Mouse (Mus musculus) liver, embryonic 15.5 days (tissue): ENCODE data around the gene Pglyrp1. TPM values are rescaled to one million over a fixed set of nuclear protein-coding genes. Genes with fewer than 3 reads are reported as not detected.

Experiments
- ATAC-seq: fragments of 200-750 bp; cut with Nextera tagmentation; 2 replicates; pipeline ENCODE4 v1.8.0; 2017; ENCODE audit warnings: moderate number of reproducible peaks, mild to moderate bottlenecking, moderate library complexity; ENCODE audit not compliant: insufficient read depth
- H3K27ac ChIP-seq: fragments of 300-500 bp; sonication (generic); replicated peaks from 2 replicates; pipeline ENCODE4 v1.5.1; 2015; ENCODE audit warnings: mild to moderate bottlenecking, inconsistent platforms
- H3K27me3 ChIP-seq: fragments of 300-500 bp; sonication (generic); 2 replicates; pipeline ENCODE4 v1.6.1; 2015; ENCODE audit warnings: mild to moderate bottlenecking, inconsistent platforms
- H3K36me3 ChIP-seq: fragments of 300-500 bp; sonication (generic); replicated peaks from 2 replicates; pipeline ENCODE4 v1.6.1; 2015; ENCODE audit warnings: moderate library complexity, mild to moderate bottlenecking, inconsistent platforms
- H3K4me1 ChIP-seq: fragments of 300-500 bp; sonication (generic); replicated peaks from 2 replicates; pipeline ENCODE4 v1.6.1; 2015; ENCODE audit warnings: inconsistent platforms
- H3K4me2 ChIP-seq: fragments of 300-500 bp; sonication (generic); 2 replicates; pipeline ENCODE4 v1.6.1; 2015; ENCODE audit warnings: moderate library complexity, mild to moderate bottlenecking, inconsistent platforms
- H3K4me3 ChIP-seq: fragments of 300-500 bp; sonication (generic); replicated peaks from 2 replicates; pipeline ENCODE4 v1.5.1; 2015; ENCODE audit warnings: mild to moderate bottlenecking, inconsistent platforms
- H3K9ac ChIP-seq: fragments of 300-500 bp; sonication (generic); 2 replicates; pipeline ENCODE4 v1.6.1; 2015; ENCODE audit warnings: moderate library complexity, mild to moderate bottlenecking, inconsistent platforms
- H3K9me3 ChIP-seq: fragments of 300-500 bp; sonication (generic); replicated peaks from 2 replicates; pipeline ENCODE4 v1.6.1; 2016; ENCODE audit warnings: inconsistent platforms
- WGBS: fragments of 180-500 bp; shearing (Covaris S2); methylation state at CpG from one replicate; pipeline ENCODE4 v1.1.7; 2015; ENCODE audit warnings: mixed read lengths; ENCODE audit not compliant: insufficient replicate concordance; 5-methylcytosine and 5-hydroxymethylcytosine counted together
- polyA plus RNA-seq: library from polyadenylated mRNA; unstranded; fragments of >200 nt; fragmentation: Nextera tagmentation; extraction: Ambion mirVana; gene quantifications from 2 replicates; pipeline ENCODE4 v1.2.1, GENCODE M21; 2015

The Pglyrp1 gene
- polyA plus RNA-seq, 1 experiment from 2014 or later: 69.3 TPM

DNA sequence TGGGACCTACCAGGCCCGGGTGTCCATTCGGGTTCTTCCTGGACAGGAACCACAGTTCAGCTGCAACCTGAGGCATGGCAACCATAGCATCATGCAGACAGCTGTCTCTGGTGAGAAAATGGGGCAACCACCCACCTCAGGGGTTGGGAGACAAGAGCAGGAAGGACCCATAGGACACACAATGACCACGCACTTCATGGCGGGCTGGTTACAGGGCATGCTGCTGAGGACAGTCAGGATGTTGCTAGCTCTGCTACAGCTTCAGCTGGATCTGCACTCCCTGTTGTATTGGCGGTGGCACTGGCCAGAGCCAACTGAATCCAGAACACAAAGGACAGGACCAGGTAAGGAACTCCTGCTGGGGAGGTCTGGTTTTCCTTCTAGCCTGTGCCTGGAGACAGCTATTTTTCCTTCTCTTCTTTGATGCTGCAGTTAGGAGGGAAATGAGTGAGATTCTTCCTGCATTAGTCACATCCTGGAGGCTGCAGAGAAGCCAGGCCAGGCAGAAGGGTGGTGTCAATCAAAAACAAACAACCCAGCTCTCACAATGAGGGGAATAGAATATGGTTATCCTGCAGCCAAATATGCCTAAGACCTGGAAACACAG, 12.7 kb upstream of the Pglyrp1 start:
- 50% methylated on average over 5 of the region's 5 CpGs for WGBS
- Histone ChIP-seq H3K27ac (no peak overlapping the region), H3K9me3 (no peaks in the 10 kb centered on the region), H3K4me1 (no peaks in the 10 kb centered on the region), H3K9ac (no peak overlapping the region), H3K27me3 (no peaks in the 10 kb centered on the region), H3K36me3 (no peaks in the 10 kb centered on the region), H3K4me3 (no peak overlapping the region), H3K4me2 (no peak overlapping the region)
- ATAC-seq: no peak

DNA sequence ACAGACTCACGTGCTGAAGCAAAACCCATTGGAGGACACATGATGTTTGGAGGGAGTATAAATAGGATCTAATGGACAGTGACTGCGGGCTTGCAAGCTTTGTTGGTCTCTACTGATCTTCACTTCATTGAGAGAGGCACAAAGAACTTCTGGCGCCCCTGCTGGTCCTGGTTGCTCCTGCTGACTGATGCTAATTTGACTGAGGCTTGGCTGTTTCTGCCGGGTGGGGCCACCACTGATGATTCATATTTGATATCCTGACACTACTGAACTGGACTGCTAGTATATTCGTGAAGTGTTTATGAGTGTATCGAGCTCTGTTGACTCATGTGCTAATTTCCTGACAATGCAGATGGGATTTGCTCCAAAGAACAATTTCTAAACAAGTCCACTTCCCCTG, 8.3 kb upstream of the Pglyrp1 start:
- H3K4me1 ChIP-seq: no peaks in the 10 kb centered on the region
- H3K9ac ChIP-seq: no peak overlapping the region
- ATAC-seq: no peak
- no peak overlapping the region for H3K4me3 ChIP-seq
- no peak overlapping the region for H3K4me2 ChIP-seq
- H3K27me3 ChIP-seq: no peaks in the 10 kb centered on the region
- WGBS: 57% methylated on average over 6 of the region's 6 CpGs
- no peaks in the 10 kb centered on the region for H3K9me3 ChIP-seq
- H3K36me3 ChIP-seq: no peaks in the 10 kb centered on the region
- H3K27ac ChIP-seq: no peak overlapping the region

GRCm38 (mm10) chr7:18868491-18868890, 2.6 kb upstream of the Pglyrp1 start:
- H3K4me2 ChIP-seq: no peak overlapping the region
- H3K36me3 ChIP-seq: no peaks in the 10 kb centered on the region
- peaks cover 18% of the 10 kb centered on the region for H3K27me3 ChIP-seq
- no peak overlapping the region for H3K27ac ChIP-seq
- no peak overlapping the region for H3K4me3 ChIP-seq
- WGBS: 69% methylated on average over 2 of the region's 2 CpGs
- 0 out of 2 replicates have a peak, but pooled peaks cover 7% of the 10 kb centered on the region for H3K4me1 ChIP-seq
- ATAC-seq: no peak
- 0 out of 2 replicates have a peak, but pooled peaks cover 6% of the 10 kb centered on the region for H3K9me3 ChIP-seq
- no peak overlapping the region for H3K9ac ChIP-seq

DNA sequence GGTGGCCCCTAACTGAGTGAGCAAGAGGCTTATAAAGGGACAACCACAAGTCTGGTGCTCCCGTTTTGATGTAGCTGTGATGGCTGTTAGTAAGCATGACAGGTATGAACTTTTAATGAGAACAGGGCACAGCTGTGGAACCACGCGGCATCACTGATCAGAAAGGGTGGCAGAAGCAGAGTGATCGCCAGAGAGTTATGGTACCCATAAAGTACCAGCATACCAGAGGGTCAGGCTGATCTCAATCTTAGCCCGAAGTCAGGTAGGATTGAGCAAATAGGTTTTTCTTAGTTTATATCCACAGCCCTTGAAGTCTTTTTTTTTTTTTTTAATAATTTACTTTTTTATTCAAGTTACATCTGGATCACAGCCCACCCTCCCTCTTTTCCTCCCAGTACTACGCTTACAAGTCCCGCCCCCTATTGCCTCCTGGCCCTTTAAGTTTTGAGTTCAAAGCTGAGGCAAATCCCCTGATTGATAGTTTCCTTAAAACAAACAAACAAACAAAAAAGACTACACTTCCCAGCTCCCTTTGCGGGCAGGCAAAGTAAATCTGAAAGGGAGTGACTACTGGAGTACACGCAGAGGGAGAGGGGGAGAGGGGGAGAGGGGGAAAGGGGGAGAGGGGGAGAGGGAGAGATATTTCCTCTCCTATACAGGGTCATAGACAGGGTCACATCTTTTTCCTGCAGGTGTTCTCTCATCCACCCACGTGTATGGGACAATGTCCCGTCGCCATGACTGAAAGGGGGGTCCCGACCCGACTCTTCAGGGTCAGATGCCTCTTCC, 1.1 kb downstream of the Pglyrp1 start:
- Histone ChIP-seq H3K4me3 (no peak overlapping the region), H3K27ac (no peak overlapping the region), H3K4me2 (peak overlapping the region; percentile 50), H3K9ac (no peak overlapping the region), H3K27me3 (peaks cover 18% of the 10 kb centered on the region), H3K9me3 (0 out of 2 replicates have a peak, but pooled peaks cover 6% of the 10 kb centered on the region), H3K36me3 (no peaks in the 10 kb centered on the region), H3K4me1 (0 out of 2 replicates have a peak, but pooled peaks cover 7% of the 10 kb centered on the region)
- 26% methylated on average over 14 of the region's 14 CpGs for WGBS
- no peak for ATAC-seq

GRCm38 (mm10) chr7:18872816-18873215, 1.7 kb downstream of the Pglyrp1 start:
- no peak for ATAC-seq
- H3K9ac ChIP-seq: no peak overlapping the region

DNA sequence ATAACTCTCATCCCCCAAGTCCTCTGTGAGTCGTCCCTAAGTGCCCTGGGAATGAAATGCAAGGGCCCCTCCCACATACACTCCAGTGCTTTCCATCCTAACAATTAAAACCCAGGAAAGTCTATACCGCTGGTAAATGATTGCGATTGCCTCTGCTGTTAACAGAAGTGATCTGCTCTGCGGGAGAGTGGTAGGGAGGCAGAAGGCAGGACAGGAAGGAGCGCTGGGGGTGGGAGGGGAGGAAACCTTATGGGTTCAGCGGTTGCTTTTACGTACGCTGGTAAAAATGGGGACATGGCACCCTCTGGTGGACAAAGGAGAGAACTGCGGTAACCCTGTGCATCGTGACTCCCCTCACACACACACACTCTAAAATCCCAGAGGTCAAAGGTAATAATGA, 2.1 kb downstream of the Pglyrp1 start:
- 0 out of 2 replicates have a peak, but pooled peaks cover 4% of the 10 kb centered on the region for H3K9me3 ChIP-seq
- peak overlapping the region; percentile 50 for H3K4me2 ChIP-seq
- no peak for ATAC-seq
- 0 out of 2 replicates have a peak, but pooled peaks cover 7% of the 10 kb centered on the region for H3K4me1 ChIP-seq
- peaks cover 18% of the 10 kb centered on the region for H3K27me3 ChIP-seq
- no peak overlapping the region for H3K27ac ChIP-seq
- H3K4me3 ChIP-seq: no peak overlapping the region
- WGBS: 1% methylated on average over 10 of the region's 10 CpGs
- H3K9ac ChIP-seq: no peak overlapping the region
- H3K36me3 ChIP-seq: no peaks in the 10 kb centered on the region

More at GRCm38 (mm10) chr7:18872816-18873215, 1.7 kb downstream of the Pglyrp1 start:
- H3K4me1 ChIP-seq: 0 out of 2 replicates have a peak, but pooled peaks cover 7% of the 10 kb centered on the region
- no peaks in the 10 kb centered on the region for H3K36me3 ChIP-seq
- WGBS: 7% methylated on average over 7 of the region's 7 CpGs
- H3K9me3 ChIP-seq: 0 out of 2 replicates have a peak, but pooled peaks cover 6% of the 10 kb centered on the region
- H3K27me3 ChIP-seq: peaks cover 18% of the 10 kb centered on the region
- H3K4me3 ChIP-seq: no peak overlapping the region
- peak overlapping the region; percentile 50 for H3K4me2 ChIP-seq
- H3K27ac ChIP-seq: no peak overlapping the region

GRCm38 (mm10) chr7:18875372-18875771, 4.2 kb downstream of the Pglyrp1 start:
- Histone ChIP-seq H3K9me3 (no peaks in the 10 kb centered on the region), H3K27ac (no peak overlapping the region), H3K27me3 (peaks cover 18% of the 10 kb centered on the region), H3K4me1 (0 out of 2 replicates have a peak, but pooled peaks cover 7% of the 10 kb centered on the region), H3K4me3 (no peak overlapping the region), H3K36me3 (no peaks in the 10 kb centered on the region), H3K9ac (no peak overlapping the region), H3K4me2 (no peak overlapping the region)
- no peak for ATAC-seq
- 68% methylated on average over 5 of the region's 5 CpGs for WGBS

GRCm38 (mm10) chr7:18878691-18879090, 7.6 kb downstream of the Pglyrp1 start:
- 56% methylated on average over 7 of the region's 7 CpGs for WGBS
- H3K36me3 ChIP-seq: no peaks in the 10 kb centered on the region
- ATAC-seq: no peak
- no peak overlapping the region for H3K4me3 ChIP-seq
- H3K4me1 ChIP-seq: no peaks in the 10 kb centered on the region
- H3K27me3 ChIP-seq: no peaks in the 10 kb centered on the region; the same call in 1 of the 2 replicates
- no peaks in the 10 kb centered on the region for H3K9me3 ChIP-seq
- no peak overlapping the region for H3K27ac ChIP-seq
- no peak overlapping the region for H3K4me2 ChIP-seq
- H3K9ac ChIP-seq: no peak overlapping the region

DNA sequence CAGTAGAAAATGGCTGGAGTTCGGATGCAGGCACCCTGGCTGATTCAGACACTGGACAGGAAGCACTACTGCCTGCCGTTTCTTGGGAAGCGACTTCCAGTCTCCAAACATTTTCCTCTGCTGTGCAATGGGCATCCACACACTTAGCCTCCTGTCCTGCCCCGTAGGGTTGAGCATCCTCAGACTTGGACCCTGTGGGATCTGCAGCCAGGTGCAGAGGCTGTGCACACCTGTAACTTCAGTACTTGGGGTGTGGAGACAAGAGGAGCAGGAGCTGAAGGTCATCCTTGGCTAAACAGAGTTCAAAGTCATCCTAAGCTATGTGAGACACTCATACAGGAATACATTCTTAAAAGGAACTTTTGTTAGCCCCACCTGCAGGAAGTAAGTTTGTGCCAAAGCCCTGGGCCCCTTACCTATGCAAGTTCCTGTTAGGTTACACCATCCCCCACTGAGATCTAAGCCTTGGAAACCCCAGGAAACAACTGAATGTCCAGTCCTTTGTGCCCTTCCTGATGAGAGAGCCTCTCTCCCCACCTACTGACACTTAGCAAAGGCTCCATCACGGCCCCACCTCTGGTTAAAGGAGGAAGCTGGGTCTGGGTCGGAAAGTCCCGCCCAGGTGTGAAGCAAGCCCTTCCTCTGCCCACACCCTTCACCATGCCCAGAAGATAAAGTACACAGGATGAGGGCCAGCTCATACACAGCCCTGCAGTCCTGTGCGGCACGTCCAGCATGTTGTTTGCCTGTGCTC, 13.0 kb downstream of the Pglyrp1 start:
- Histone ChIP-seq H3K36me3 (no peaks in the 10 kb centered on the region), H3K9me3 (no peaks in the 10 kb centered on the region), H3K4me1 (no peaks in the 10 kb centered on the region), H3K27ac (peak overlapping the region; percentile 33; the same call in 1 of the 2 replicates), H3K9ac (no peak overlapping the region), H3K27me3 (no peaks in the 10 kb centered on the region), H3K4me2 (no peak overlapping the region), H3K4me3 (peak overlapping the region; percentile 32)
- WGBS: 25% methylated on average over 9 of the region's 9 CpGs
- peak; percentile 45 for ATAC-seq

GRCm38 (mm10) chr7:18884745-18885422, 13.8 kb downstream of the Pglyrp1 start:
- H3K36me3 ChIP-seq: no peaks in the 10 kb centered on the region
- no peak overlapping the region for H3K4me2 ChIP-seq
- no peak for ATAC-seq
- no peaks in the 10 kb centered on the region for H3K4me1 ChIP-seq
- no peaks in the 10 kb centered on the region for H3K9me3 ChIP-seq
- peak overlapping the region; percentile 33; the same call in 1 of the 2 replicates for H3K27ac ChIP-seq
- H3K27me3 ChIP-seq: no peaks in the 10 kb centered on the region
- WGBS: 38% methylated on average over 13 of the region's 13 CpGs
- no peak overlapping the region for H3K9ac ChIP-seq
- peak overlapping the region; percentile 32 for H3K4me3 ChIP-seq
